Mouse (Mus musculus) heart, postnatal 0 days (tissue): Measurements from ENCODE around the gene March4. TPM values are rescaled to one million over a fixed set of nuclear protein-coding genes. Genes with fewer than 3 reads are reported as not detected.

ENCODE experiments used
- ATAC-seq: fragments of 200-750 bp; cut with Nextera tagmentation; 2 replicates; pipeline ENCODE4 v1.8.0; 2017; ENCODE audit warnings: low read depth, moderate number of reproducible peaks, moderate library complexity; ENCODE audit not compliant: insufficient read depth
- DNase-seq: peaks from one replicate; pipeline ENCODE4 v3.0.0-alpha.2; 2016; ENCODE audit warnings: low spot score
- H3K27ac ChIP-seq: fragments of 300-500 bp; sonication (generic); 2 replicates; pipeline ENCODE4 v1.5.1; 2014; ENCODE audit warnings: low read depth, mild to moderate bottlenecking
- H3K27me3 ChIP-seq: fragments of 300-500 bp; sonication (generic); 2 replicates; pipeline ENCODE4 v1.6.1; 2014; ENCODE audit warnings: low read length, mixed read lengths; ENCODE audit not compliant: control insufficient read depth, insufficient read depth
- H3K36me3 ChIP-seq: fragments of 300-500 bp; sonication (generic); replicated peaks from 2 replicates; pipeline ENCODE4 v1.6.1; 2014; ENCODE audit warnings: low read length, mixed read lengths; ENCODE audit not compliant: control insufficient read depth, insufficient read depth
- H3K4me1 ChIP-seq: fragments of 300-500 bp; sonication (generic); 2 replicates; pipeline ENCODE4 v1.6.1; 2014; ENCODE audit warnings: antibody characterized with exemption; ENCODE audit not compliant: control insufficient read depth, insufficient read depth
- H3K4me2 ChIP-seq: fragments of 300-500 bp; sonication (generic); 2 replicates; pipeline ENCODE4 v1.6.1; 2014; ENCODE audit warnings: low read depth, mild to moderate bottlenecking, low read length, moderate library complexity
- H3K4me3 ChIP-seq: fragments of 300-500 bp; sonication (generic); 2 replicates; pipeline ENCODE4 v1.5.1; 2014; ENCODE audit warnings: low read depth, low read length
- H3K9ac ChIP-seq: fragments of 300-500 bp; sonication (generic); replicated peaks from 2 replicates; pipeline ENCODE4 v1.6.1; 2014; ENCODE audit warnings: low read depth, low read length, mixed read lengths
- H3K9me3 ChIP-seq: fragments of 300-500 bp; sonication (generic); replicated peaks from 2 replicates; pipeline ENCODE4 v1.6.1; 2016; ENCODE audit warnings: low read length; ENCODE audit not compliant: control insufficient read depth
- CTCF ChIP-seq: IDR thresholded peaks from 2 replicates; pipeline ENCODE4 v1.5.1; 2016; ENCODE audit warnings: antibody characterized with exemption, control low read depth, low read depth
- EP300 ChIP-seq: IDR thresholded peaks from 2 replicates; pipeline ENCODE4 v1.6.1; 2016; ENCODE audit warnings: antibody characterized with exemption, low read depth
- WGBS: fragments of 180-500 bp; shearing (Covaris S2); extraction: QIAGEN DNeasy Blood & Tissue Kit; methylation state at CpG from one replicate; pipeline ENCODE4 v1.1.7; 2014; 5-methylcytosine and 5-hydroxymethylcytosine counted together
- polyA plus RNA-seq: library from polyadenylated mRNA; unstranded; fragments of >200 nt; fragmentation: Nextera tagmentation; extraction: Ambion mirVana; gene quantifications from 2 replicates; pipeline ENCODE4 v1.2.1, GENCODE M21; 2015
- total RNA-seq: library from RNA; depleted of rRNA; stranded (reverse); fragments of >200 nt; gene quantifications from 2 replicates; pipeline ENCODE4 v1.2.3, GENCODE M21; 2014; ENCODE audit warnings: low replicate concordance

The March4 gene
- total and polyA plus RNA-seq, 2 experiments from 2014 or later = not detected

- DNase-seq (no peak), ATAC-seq (no peak)
- Histone ChIP-seq H3K4me3 (no peak overlapping the region), H3K9ac (no peak overlapping the region), H3K4me2 (no peak overlapping the region), H3K9me3 (no peaks in the 10 kb centered on the region), H3K27me3 (no peaks in the 10 kb centered on the region), H3K27ac (no peak overlapping the region), H3K36me3 (no peaks in the 10 kb centered on the region), H3K4me1 (no peaks in the 10 kb centered on the region)
- no peak for TF ChIP-seq CTCF
- 72% methylated on average over 6 of the region's 6 CpGs for WGBS
Measured at GRCm38 (mm10) chr1:72523601-72524000, 13.1 kb downstream of the March4 start.

- H3K9ac ChIP-seq = no peak overlapping the region
- no peaks in the 10 kb centered on the region for H3K4me1 ChIP-seq
- no peak for TF ChIP-seq EP300
- TF ChIP-seq CTCF = no peak
- H3K4me3 ChIP-seq = no peak overlapping the region
- 59% methylated on average over 7 of the region's 7 CpGs for WGBS
- no peaks in the 10 kb centered on the region for H3K9me3 ChIP-seq
- H3K4me2 ChIP-seq = no peak overlapping the region
- no peaks in the 10 kb centered on the region for H3K36me3 ChIP-seq
- no peaks in the 10 kb centered on the region for H3K27me3 ChIP-seq
- ATAC-seq = no peak
- DNase-seq = no peak
- no peak overlapping the region for H3K27ac ChIP-seq
Measured at GRCm38 (mm10) chr1:72510778-72511520, 25.8 kb downstream of the March4 start.

- H3K27ac ChIP-seq = no peak overlapping the region
- ATAC-seq = no peak
Measured at GRCm38 (mm10) chr1:72509551-72509950, 27.2 kb downstream of the March4 start.

GRCm38 (mm10) chr1:72507670-72508069 is 29.1 kb downstream of the March4 start:
- Histone ChIP-seq H3K36me3 (no peaks in the 10 kb centered on the region), H3K9ac (no peak overlapping the region), H3K4me1 (no peaks in the 10 kb centered on the region), H3K27me3 (no peaks in the 10 kb centered on the region), H3K4me2 (no peak overlapping the region), H3K9me3 (no peaks in the 10 kb centered on the region), H3K27ac (no peak overlapping the region), H3K4me3 (no peak overlapping the region)
- TF ChIP-seq EP300 = no peak
- TF ChIP-seq CTCF = no peak
- no peak for DNase-seq
- WGBS = 48% methylated on average over 2 of the region's 2 CpGs
- ATAC-seq = no peak

More at GRCm38 (mm10) chr1:72509551-72509950, 27.2 kb downstream of the March4 start:
- Histone ChIP-seq H3K27me3 (no peaks in the 10 kb centered on the region), H3K4me2 (no peak overlapping the region), H3K36me3 (no peaks in the 10 kb centered on the region), H3K4me1 (no peaks in the 10 kb centered on the region), H3K9ac (no peak overlapping the region), H3K9me3 (no peaks in the 10 kb centered on the region), H3K4me3 (no peak overlapping the region)
- no peak for DNase-seq
- 78% methylated on average over 4 of the region's 4 CpGs for WGBS
- TF ChIP-seq CTCF (no peak), EP300 (no peak)

- Histone ChIP-seq H3K27ac (no peak overlapping the region), H3K27me3 (no peaks in the 10 kb centered on the region), H3K9ac (no peak overlapping the region), H3K9me3 (no peaks in the 10 kb centered on the region), H3K4me3 (no peak overlapping the region), H3K4me1 (no peaks in the 10 kb centered on the region), H3K36me3 (no peaks in the 10 kb centered on the region), H3K4me2 (no peak overlapping the region)
- TF ChIP-seq EP300 (no peak), CTCF (no peak)
- DNase-seq (no peak), ATAC-seq (no peak)
- WGBS = 45% methylated on average over 10 of the region's 10 CpGs
Measured at GRCm38 (mm10) chr1:72506202-72506601, 30.5 kb downstream of the March4 start.

GRCm38 (mm10) chr1:72497609-72498008 is 39.1 kb downstream of the March4 start:
- ATAC-seq (no peak), DNase-seq (no peak)
- H3K4me1 ChIP-seq = no peaks in the 10 kb centered on the region
- TF ChIP-seq EP300 (no peak), CTCF (no peak)
- H3K27me3 ChIP-seq = no peaks in the 10 kb centered on the region
- H3K36me3 ChIP-seq = no peaks in the 10 kb centered on the region
- WGBS = 83% methylated on average over 5 of the region's 5 CpGs
- H3K4me3 ChIP-seq = no peak overlapping the region
- no peaks in the 10 kb centered on the region for H3K9me3 ChIP-seq
- H3K4me2 ChIP-seq = no peak overlapping the region
- no peak overlapping the region for H3K9ac ChIP-seq
- H3K27ac ChIP-seq = no peak overlapping the region
